Mouse (Mus musculus) thymus, postnatal 14 days (tissue): ENCODE measurements at regions not wholly inside any gene's neighbourhood (a gene's known extent, or its start where the extent isn't known, plus 50 kb on each side); places are given as distances from the start of the nearest gene placed in this dataset.
A peak's percentile ranks its signal among the peaks of the same experiment; 100 is the strongest.
"Not testable (repeated sequence)": the region's sequence is repeated elsewhere in the genome, so short reads cannot be mapped to it uniquely, and the experiment has no call there.

Experiments used
- DNase-seq: peaks from one replicate; pipeline ENCODE4 v3.0.0; 2021

- no peak for DNase-seq
Measured at GRCm38 (mm10) chr6:41225382-41225781, 76.7 kb upstream of the Try4 start.

- peak; percentile 6 for DNase-seq
Measured at GRCm38 (mm10) chr6:41218415-41218814, 83.7 kb upstream of the Try4 start.

GRCm38 (mm10) chr6:41215857-41216256 lies 86.2 kb upstream of the Try4 start:
- DNase-seq = peak; percentile 72

GRCm38 (mm10) chr6:41205864-41206263 lies 96.2 kb upstream of the Try4 start:
- no peak for DNase-seq

- DNase-seq = no peak
Measured at GRCm38 (mm10) chr6:41202882-41203281, 99.2 kb upstream of the Try4 start.

- no peak for DNase-seq
Measured at GRCm38 (mm10) chr6:41202302-41202701, 99.8 kb upstream of the Try4 start.

GRCm38 (mm10) chr6:41194464-41194863 lies 107.6 kb upstream of the Try4 start:
- DNase-seq = no peak

GRCm38 (mm10) chr6:41191734-41192326 lies 110.2 kb upstream of the Try4 start:
- no peak for DNase-seq

- no peak for DNase-seq
Measured at GRCm38 (mm10) chr6:41188910-41189309, 113.2 kb upstream of the Try4 start.

GRCm38 (mm10) chr6:41187966-41188365 lies 114.1 kb upstream of the Try4 start:
- peak; percentile 67 for DNase-seq

- DNase-seq = peak; percentile 65
Measured at GRCm38 (mm10) chr6:41178896-41179295, 123.2 kb upstream of the Try4 start.

- no peak for DNase-seq
Measured at GRCm38 (mm10) chr6:41178019-41178418, 124.0 kb upstream of the Try4 start.

- no peak for DNase-seq
Measured at GRCm38 (mm10) chr6:41177152-41177551, 124.9 kb upstream of the Try4 start.

- no peak for DNase-seq
Measured at GRCm38 (mm10) chr6:41176034-41176433, 126.0 kb upstream of the Try4 start.

GRCm38 (mm10) chr6:41163491-41163890 lies 128.2 kb upstream of the 2210010C04Rik start:
- no peak for DNase-seq

- DNase-seq = no peak
Measured at GRCm38 (mm10) chr6:41161693-41162092, 126.4 kb upstream of the 2210010C04Rik start.

GRCm38 (mm10) chr6:41152101-41152500 lies 116.8 kb upstream of the 2210010C04Rik start:
- no peak for DNase-seq

GRCm38 (mm10) chr6:41151542-41151941 lies 116.2 kb upstream of the 2210010C04Rik start:
- no peak for DNase-seq

GRCm38 (mm10) chr6:41140916-41141315 lies 105.6 kb upstream of the 2210010C04Rik start:
- no peak for DNase-seq

GRCm38 (mm10) chr6:41137401-41137777 lies 102.1 kb upstream of the 2210010C04Rik start:
- DNase-seq = not testable (repeated sequence)

- peak; percentile 70 for DNase-seq
Measured at GRCm38 (mm10) chr6:41136717-41137400, 101.5 kb upstream of the 2210010C04Rik start.

GRCm38 (mm10) chr6:41135160-41135559 lies 99.9 kb upstream of the 2210010C04Rik start:
- no peak for DNase-seq

GRCm38 (mm10) chr6:41129906-41130305 lies 94.6 kb upstream of the 2210010C04Rik start:
- no peak for DNase-seq

- DNase-seq = no peak
Measured at GRCm38 (mm10) chr6:41127816-41128215, 92.5 kb upstream of the 2210010C04Rik start.

- DNase-seq = no peak
Measured at GRCm38 (mm10) chr6:41126855-41127254, 91.5 kb upstream of the 2210010C04Rik start.
